Mouse (Mus musculus): ENCODE data around the gene S100a6.
A peak's percentile ranks its signal among the peaks of the same experiment; 100 is the strongest.

DNA sequence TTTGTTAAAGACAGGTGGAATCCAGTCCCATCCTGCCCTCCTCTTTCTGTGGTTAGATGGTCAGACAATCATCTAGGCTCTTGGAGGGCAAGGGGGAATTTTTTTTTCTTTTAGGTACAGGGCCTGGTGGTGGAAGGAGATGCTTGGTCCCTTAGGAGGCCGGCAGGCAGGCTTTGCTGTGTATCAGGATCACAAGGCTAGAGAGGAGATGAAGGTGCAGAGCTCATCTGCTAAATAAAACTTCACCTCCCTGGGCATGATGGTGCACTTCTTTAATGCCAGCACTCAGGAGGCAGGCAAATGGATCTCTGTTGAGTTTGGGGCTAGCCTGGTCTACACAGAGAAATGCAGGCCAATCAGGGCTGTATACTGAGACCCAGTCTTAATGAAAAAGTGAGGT, 3.2 kb downstream of the S100a6 start:
- peak; percentile 13; the same call in 1 of the 2 replicates for TF ChIP-seq POLR2A (IDR thresholded peaks at IDR 0.05; ENCODE audit: low read depth, low read length)
- TF ChIP-seq CTCF (IDR thresholded peaks at IDR 0.05; ENCODE audit: borderline replicate concordance, insufficient read depth, low read length) = no peak

All from embryonic fibroblast, embryonic 13.5 days (primary cell).